9 mouse cellular contexts compared by ENCODE assay signal in the genomic region with DNA sequence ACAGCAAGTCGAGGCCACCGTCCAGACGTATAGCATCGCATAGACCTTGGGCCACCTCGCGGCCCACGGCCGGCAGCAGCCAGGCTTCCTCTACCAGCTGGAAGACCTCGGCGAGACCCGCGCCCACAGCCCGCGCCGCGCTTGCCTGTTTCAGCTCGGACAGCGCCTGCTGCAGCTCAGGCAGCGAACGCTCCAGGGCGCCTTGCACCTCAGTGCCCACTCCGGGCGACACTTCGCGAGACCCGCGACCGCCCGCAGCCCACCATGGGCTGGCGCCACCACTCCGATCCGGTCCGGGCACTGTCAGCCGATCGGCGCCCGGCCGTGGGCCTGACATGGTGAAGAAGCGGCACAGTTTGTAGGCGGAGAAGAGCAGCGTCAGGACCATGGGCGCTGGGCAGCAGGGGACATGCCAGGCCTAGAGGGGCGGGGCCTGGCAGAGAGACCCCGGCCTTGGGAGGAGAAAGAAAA. TPM values are rescaled to one million over a fixed set of nuclear protein-coding genes. Genes with fewer than 3 reads are reported as not detected.
A peak's percentile ranks its signal among the peaks of the same experiment; 100 is the strongest.
DNase-seq lines count a peak whose midpoint lies in the region; ATAC-seq and TF ChIP-seq lines count a peak whose summit lies in the region.
"Had no signal": no experiment of that assay in that cellular context is flagged by ENCODE, and none has a peak within 500 bp of the region (broad histone marks: within the 10 kb centered on the region; RNA-seq: fewer than 3 reads in every experiment).

No protein-coding gene starts in this region.

- dilution Hi-C loops in CH12.LX (cut with MboI; ENCODE audit: extremely low pct_ligation_motif_present, extremely low pct_unique_long_range_greater_than_20kb, low sequenced_read_pairs) = no loop called here

- in situ Hi-C loops in CH12.LX (cut with MboI; ENCODE audit: low pct_ligation_motif_present, low pct_unique_long_range_greater_than_20kb, low sequenced_read_pairs) = loop anchor here (5.0 kb wide), 1 partner anchor 35 kb away; no protein-coding TSS in a partner anchor

- H3K4me1 ChIP-seq in CH12.LX (ENCODE audit: control insufficient read depth in 1 of 2, insufficient read depth in 2 of 2) = peaks cover 5 to 12% of the 10 kb centered on the region in 2 experiments
- H3K4me1 ChIP-seq in hindbrain, embryonic 10.5 days (replicated peaks) = peaks cover 46% of the 10 kb centered on the region
- H3K4me1 ChIP-seq in limb, embryonic 11.5 days (ENCODE audit: control insufficient read depth, insufficient read depth, low read length) = 0 out of 2 replicates have a peak, but pooled peaks cover 4% of the 10 kb centered on the region
- peaks cover 9% of the 10 kb centered on the region; the same call in 1 of the 2 replicates for H3K4me1 ChIP-seq in neural tube, embryonic 11.5 days (ENCODE audit: control insufficient read depth, insufficient read depth, low read length)

- TF ChIP-seq CTCF in CH12.LX (conservative IDR thresholded peaks at IDR 0.05 in 1 of 2, IDR thresholded peaks at IDR 0.05 in 1 of 2; ENCODE audit: low read depth in 2 of 2, low read length in 2 of 2) = no peak

- peaks cover 47% of the 10 kb centered on the region for H3K27me3 ChIP-seq in CH12.LX (replicated peaks)
- H3K27me3 ChIP-seq in hindbrain, embryonic 10.5 days (ENCODE audit: insufficient read depth, poor library complexity, severe bottlenecking) = peaks cover 75% of the 10 kb centered on the region
- H3K27me3 ChIP-seq in limb, embryonic 11.5 days (ENCODE audit: control insufficient read depth, insufficient read depth, low read length) = peaks cover 23% of the 10 kb centered on the region
- H3K27me3 ChIP-seq in neural tube, embryonic 11.5 days (ENCODE audit: control insufficient read depth, insufficient read depth, low read length) = peaks cover 19% of the 10 kb centered on the region

- ATAC-seq in limb, embryonic 11.5 days (ENCODE audit: insufficient number of reproducible peaks, low FRiP score, low TSS enrichment, low read depth) = peak; percentile 45
- ATAC-seq in neural tube, embryonic 11.5 days (ENCODE audit: insufficient read depth, low FRiP score, low TSS enrichment) = peak; percentile 77

- no peak for TF ChIP-seq RAD21 in CH12.LX (IDR thresholded peaks at IDR 0.05; ENCODE audit: low read depth, low read length)

- no peak for TF ChIP-seq EP300 in CH12.LX (IDR thresholded peaks at IDR 0.05; ENCODE audit: low read length)

- peak overlapping the region; percentile 51 to 73 (median 52) for H3K4me3 ChIP-seq in CH12.LX (replicated peaks in 1 of 3; ENCODE audit: low read depth in 2 of 3, low read length in 2 of 3, poor library complexity in 1 of 3)
- peak overlapping the region; percentile 64 for H3K4me3 ChIP-seq in hindbrain, embryonic 10.5 days
- peak overlapping the region; percentile 56 for H3K4me3 ChIP-seq in limb, embryonic 11.5 days (ENCODE audit: low read depth, low read length)
- peak overlapping the region; percentile 76 for H3K4me3 ChIP-seq in neural tube, embryonic 11.5 days (ENCODE audit: low read depth, low read length)

- no peak overlapping the region for H3K27ac ChIP-seq in CH12.LX (ENCODE audit: insufficient read depth, low read depth)
- H3K27ac ChIP-seq in hindbrain, embryonic 10.5 days = peak overlapping the region; percentile 76
- H3K27ac ChIP-seq in limb, embryonic 11.5 days (replicated peaks; ENCODE audit: low read depth, low read length) = no peak overlapping the region
- peak overlapping the region; percentile 51 for H3K27ac ChIP-seq in neural tube, embryonic 11.5 days (ENCODE audit: low read depth, low read length)

- under 1% methylated on average over 44 of the region's 44 CpGs for WGBS in hindbrain, embryonic 10.5 days
- under 1% methylated on average over 44 of the region's 44 CpGs for WGBS in limb, embryonic 11.5 days
- under 1% methylated on average over 44 of the region's 44 CpGs for WGBS in neural tube, embryonic 11.5 days

- H3K9me3 ChIP-seq in CH12.LX (replicated peaks; ENCODE audit: low read length) = no peaks in the 10 kb centered on the region
- H3K9me3 ChIP-seq in hindbrain, embryonic 10.5 days = no peaks in the 10 kb centered on the region
- H3K9me3 ChIP-seq in limb, embryonic 11.5 days (ENCODE audit: control insufficient read depth, low read length) = no peaks in the 10 kb centered on the region
- H3K9me3 ChIP-seq in neural tube, embryonic 11.5 days (ENCODE audit: control insufficient read depth, low read length) = no peaks in the 10 kb centered on the region

- H3K9ac ChIP-seq in CH12.LX (ENCODE audit: insufficient read depth, low read depth) = peak overlapping the region; percentile 36
- peak overlapping the region; percentile 40; the same call in 1 of the 2 replicates for H3K9ac ChIP-seq in limb, embryonic 11.5 days (ENCODE audit: low read length)
- peak overlapping the region; percentile 69 for H3K9ac ChIP-seq in neural tube, embryonic 11.5 days (ENCODE audit: low read length)

- peak; percentile 61 for DNase-seq in embryo, embryonic 11 days
- no peak for DNase-seq in embryo, embryonic 9.5 days (ENCODE audit: extremely low spot score)
- DNase-seq in CH12.LX (ENCODE audit: extremely low read depth) = no peak
- peak; percentile 84 to 87 for DNase-seq in cerebellum, postnatal 10 days
- DNase-seq in hindbrain, embryonic 10.5 days (ENCODE audit: low spot score) = peak; percentile 62
- DNase-seq in limb, embryonic 11.5 days (ENCODE audit: low spot score) = peak; percentile 48
- DNase-seq in neural tube, embryonic 11.5 days (ENCODE audit: low spot score) = peak; percentile 56
- DNase-seq in urinary bladder, postnatal 14 days (ENCODE audit: low spot score) = no peak

- peak overlapping the region; percentile 89 for H3K4me2 ChIP-seq in CH12.LX (ENCODE audit: insufficient read depth, low read depth, poor library complexity, severe bottlenecking)
- peak overlapping the region; percentile 98 for H3K4me2 ChIP-seq in limb, embryonic 11.5 days (ENCODE audit: low read depth, severe bottlenecking)
- H3K4me2 ChIP-seq in neural tube, embryonic 11.5 days (ENCODE audit: low read depth) = peak overlapping the region; percentile 97

- TF ChIP-seq POLR2A in CH12.LX (IDR thresholded peaks at IDR 0.05; ENCODE audit: low read depth, low read length) = no peak

- no peaks in the 10 kb centered on the region for H3K79me2 ChIP-seq in CH12.LX (replicated peaks; ENCODE audit: control insufficient read depth, extremely low read depth, insufficient read depth, poor library complexity, severe bottlenecking)

- no peaks in the 10 kb centered on the region for H3K36me3 ChIP-seq in CH12.LX (replicated peaks in 1 of 2; ENCODE audit: control insufficient read depth in 1 of 2, insufficient read depth in 1 of 2, low read length in 1 of 2)
- H3K36me3 ChIP-seq in hindbrain, embryonic 10.5 days = no peaks in the 10 kb centered on the region
- no peaks in the 10 kb centered on the region for H3K36me3 ChIP-seq in limb, embryonic 11.5 days (ENCODE audit: control insufficient read depth, insufficient read depth, low read length)
- no peaks in the 10 kb centered on the region for H3K36me3 ChIP-seq in neural tube, embryonic 11.5 days (ENCODE audit: control insufficient read depth, insufficient read depth, low read length)

TF ChIP-seq in CH12.LX, 34 proteins besides CTCF, POLR2A, EP300 and RAD21:
- TF ChIP-seq ZMIZ1 (IDR thresholded peaks at IDR 0.05; ENCODE audit: low read depth, low read length) (no peak), UBTF (IDR thresholded peaks at IDR 0.05; ENCODE audit: low read depth, low read length) (peak; percentile 79), NRF1 (IDR thresholded peaks at IDR 0.05; ENCODE audit: low read depth, low read length) (no peak), CHD1 (IDR thresholded peaks at IDR 0.05; ENCODE audit: low read depth, low read length) (no peak), ZC3H11A (IDR thresholded peaks at IDR 0.05; ENCODE audit: low read depth, low read length) (no peak), ZNF384 (IDR thresholded peaks at IDR 0.05; ENCODE audit: low read depth, low read length) (no peak), MAFK (IDR thresholded peaks at IDR 0.05; ENCODE audit: insufficient replicate concordance, low read length) (no peak)

RNA-seq across cellular contexts. Expression of a gene that starts 0.4 kb away (rescaled TPM):
- total RNA-seq in CH12.LX (2012; rRNA removed) (0.55 and 0.84 TPM in 2 replicates), CH12.LX (2014; rRNA removed) (0.31 and 0.50 TPM in 2 replicates)
- 0.94 and 1.1 TPM in 2 replicates for polyA plus RNA-seq in CH12.LX (2012; ENCODE audit: insufficient read length, low read depth)
- polyA plus RNA-seq in hindbrain, embryonic 10.5 days (2016; fragmentation: Nextera tagmentation; extraction: Ambion mirVana) = 11.2 and 20.8 TPM in 2 replicates
- 2.2 and 2.5 TPM in 2 replicates for polyA plus RNA-seq in limb, embryonic 11.5 days (2014; fragmentation: Nextera tagmentation; extraction: Ambion mirVana)
- polyA plus RNA-seq in neural tube, embryonic 11.5 days (2014; fragmentation: Nextera tagmentation; extraction: Ambion mirVana) = 17.4 and 21.8 TPM in 2 replicates

RNA-seq across cellular contexts. Expression of a gene that starts 1.8 kb away (rescaled TPM):
- total RNA-seq in CH12.LX (2012; rRNA removed) (not detected in 2 replicates), CH12.LX (2014; rRNA removed) (not detected in 2 replicates)
- not detected in 2 replicates for polyA plus RNA-seq in CH12.LX (2012; ENCODE audit: insufficient read length, low read depth)
- 66.9 and 96.6 TPM in 2 replicates for polyA plus RNA-seq in hindbrain, embryonic 10.5 days (2016; fragmentation: Nextera tagmentation; extraction: Ambion mirVana)
- 0.41 TPM in 1 of 2 replicates, not detected in the other for polyA plus RNA-seq in limb, embryonic 11.5 days (2014; fragmentation: Nextera tagmentation; extraction: Ambion mirVana)
- polyA plus RNA-seq in neural tube, embryonic 11.5 days (2014; fragmentation: Nextera tagmentation; extraction: Ambion mirVana) = 67.8 and 68.7 TPM in 2 replicates

RNA-seq across cellular contexts. Expression of a gene that starts 6.1 kb away (rescaled TPM):
- total RNA-seq in CH12.LX (2012; rRNA removed) (not detected in 2 replicates), CH12.LX (2014; rRNA removed) (not detected in 2 replicates)
- not detected in 2 replicates for polyA plus RNA-seq in CH12.LX (2012; ENCODE audit: insufficient read length, low read depth)
- not detected in 2 replicates for polyA plus RNA-seq in hindbrain, embryonic 10.5 days (2016; fragmentation: Nextera tagmentation; extraction: Ambion mirVana)
- polyA plus RNA-seq in limb, embryonic 11.5 days (2014; fragmentation: Nextera tagmentation; extraction: Ambion mirVana) = not detected in 2 replicates
- polyA plus RNA-seq in neural tube, embryonic 11.5 days (2014; fragmentation: Nextera tagmentation; extraction: Ambion mirVana) = not detected in 2 replicates
- total RNA-seq: gastrocnemius, postnatal 4 days had no signal

RNA-seq across cellular contexts. Expression of a gene that starts 14.9 kb away (rescaled TPM):
- total RNA-seq in CH12.LX (2012; rRNA removed) (80.4 and 93.6 TPM in 2 replicates), CH12.LX (2014; rRNA removed) (109 and 118 TPM in 2 replicates)
- polyA plus RNA-seq in CH12.LX (2012; ENCODE audit: insufficient read length, low read depth) = 67.3 and 75.5 TPM in 2 replicates
- 84.0 and 86.4 TPM in 2 replicates for polyA plus RNA-seq in hindbrain, embryonic 10.5 days (2016; fragmentation: Nextera tagmentation; extraction: Ambion mirVana)
- 62.0 and 66.5 TPM in 2 replicates for polyA plus RNA-seq in limb, embryonic 11.5 days (2014; fragmentation: Nextera tagmentation; extraction: Ambion mirVana)
- 81.8 and 87.3 TPM in 2 replicates for polyA plus RNA-seq in neural tube, embryonic 11.5 days (2014; fragmentation: Nextera tagmentation; extraction: Ambion mirVana)

RNA-seq across cellular contexts. Expression of a gene that starts 14.9 kb away (rescaled TPM):
- 103 and 119 TPM in 2 replicates for total RNA-seq in CH12.LX (2012; rRNA removed)
- total RNA-seq in CH12.LX (2014; rRNA removed) = 93.5 and 102 TPM in 2 replicates
- 144 and 151 TPM in 2 replicates for polyA plus RNA-seq in CH12.LX (2012; ENCODE audit: insufficient read length, low read depth)
- 135 and 152 TPM in 2 replicates for polyA plus RNA-seq in hindbrain, embryonic 10.5 days (2016; fragmentation: Nextera tagmentation; extraction: Ambion mirVana)
- polyA plus RNA-seq in limb, embryonic 11.5 days (2014; fragmentation: Nextera tagmentation; extraction: Ambion mirVana) = 164 and 165 TPM in 2 replicates
- 156 and 158 TPM in 2 replicates for polyA plus RNA-seq in neural tube, embryonic 11.5 days (2014; fragmentation: Nextera tagmentation; extraction: Ambion mirVana)

Comparison
In these comparisons a context has a peak if more than half of its experiments do, and no peak if none do; other contexts are left out.
1. DNase-seq: peak in embryo, embryonic 11 days (single experiment), cerebellum, postnatal 10 days (2 of 2), hindbrain, embryonic 10.5 days (single experiment), limb, embryonic 11.5 days (single experiment) and neural tube, embryonic 11.5 days (single experiment); none in embryo, embryonic 9.5 days (single experiment), CH12.LX (single experiment) and urinary bladder, postnatal 14 days (single experiment).
2. H3K27ac ChIP-seq: peak in hindbrain, embryonic 10.5 days (single experiment) and neural tube, embryonic 11.5 days (single experiment); none in CH12.LX (single experiment) and limb, embryonic 11.5 days (single experiment).
3. RNA of a gene that starts 1.8 kb away (polyA plus RNA-seq): 66.9 to 96.6 TPM in hindbrain, embryonic 10.5 days and 67.8 to 68.7 TPM in neural tube, embryonic 11.5 days; 0.41 TPM in limb, embryonic 11.5 days and not detected in CH12.LX; every median in the first group is over 10 times any median in the second.
4. Peak in every context shown above with its lines, with median percentiles within 50 percentile points of each other: H3K4me2 ChIP-seq, H3K4me3 ChIP-seq and H3K9ac ChIP-seq.